Mouse (Mus musculus): Measurements from ENCODE around the gene Pced1a.

Gene Pced1a

DNA sequence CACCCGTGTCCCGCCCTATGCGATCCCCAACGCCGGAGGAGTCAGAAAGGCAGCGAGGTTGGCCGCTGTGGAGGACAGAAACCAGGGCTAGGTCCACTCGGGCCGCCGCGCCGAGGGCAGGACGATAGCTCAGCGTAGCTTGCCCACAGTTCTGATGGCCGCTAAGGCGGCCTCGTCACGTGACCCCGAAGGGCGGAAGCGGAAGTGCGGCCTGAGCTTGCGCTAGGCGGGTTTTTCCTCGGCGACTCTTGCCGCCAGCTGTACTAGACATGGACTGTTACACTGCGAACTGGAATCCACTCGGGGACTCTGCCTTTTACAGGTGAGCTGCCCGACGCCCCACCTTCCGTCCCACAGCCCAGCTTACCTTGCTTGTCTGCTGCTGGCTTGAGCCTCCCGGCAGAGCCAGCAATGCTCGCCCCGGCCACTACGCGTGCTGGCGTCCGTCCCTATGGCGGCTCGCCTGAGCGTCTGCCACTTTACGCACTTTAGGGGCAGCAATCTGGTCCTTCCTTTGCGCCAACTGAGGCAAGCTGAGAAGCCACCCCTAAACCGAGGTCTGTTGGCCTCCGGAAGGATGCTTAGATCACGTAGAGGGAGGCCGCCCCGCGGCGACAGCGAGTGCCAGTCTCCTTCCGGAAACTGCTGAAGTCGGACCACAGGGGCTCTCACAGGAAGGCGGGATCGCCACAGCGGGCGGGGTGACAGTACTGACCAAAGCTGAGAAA is at the start of gene Pced1a, which contains the start of gene Vps16:
Gene Pced1a (minus strand): TSS at position 576 of the 728 bp plus-strand sequence.
Gene Vps16 (plus strand): TSS at position 214 of the 728 bp plus-strand sequence.
- peak; percentile 96 for DNase-seq

- DNase-seq = no peak
Measured at GRCm38 (mm10) chr2:130472908-130473510, 48.5 kb upstream of the Pced1a start.

GRCm38 (mm10) chr2:130469935-130470334 is 45.4 kb upstream of the Pced1a start:
- no peak for DNase-seq

GRCm38 (mm10) chr2:130469366-130469765 is 44.9 kb upstream of the Pced1a start:
- no peak for DNase-seq

DNA sequence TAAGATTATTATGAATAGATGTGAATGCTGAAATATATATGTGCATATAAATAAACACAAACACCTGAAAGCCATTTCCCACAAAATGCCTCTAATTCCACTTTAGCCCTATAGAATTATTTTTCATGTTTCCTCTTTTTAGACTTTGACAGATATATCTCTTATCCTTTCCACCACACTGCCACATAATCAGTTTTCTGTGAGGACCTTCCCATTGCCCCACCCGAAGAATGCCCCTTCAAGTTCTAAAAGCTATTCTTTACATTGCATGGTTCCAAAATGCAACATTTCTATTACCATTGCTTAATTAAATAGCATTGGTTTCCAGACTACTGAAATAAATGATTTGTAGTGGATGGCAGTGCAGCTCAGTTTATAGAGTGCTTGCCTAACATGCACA is 41.9 kb upstream of the Pced1a start:
- no peak for DNase-seq

GRCm38 (mm10) chr2:130461287-130462071 is 37.0 kb upstream of the Pced1a start:
- no peak for DNase-seq

GRCm38 (mm10) chr2:130459576-130459975 is 35.1 kb upstream of the Pced1a start:
- DNase-seq = no peak

DNA sequence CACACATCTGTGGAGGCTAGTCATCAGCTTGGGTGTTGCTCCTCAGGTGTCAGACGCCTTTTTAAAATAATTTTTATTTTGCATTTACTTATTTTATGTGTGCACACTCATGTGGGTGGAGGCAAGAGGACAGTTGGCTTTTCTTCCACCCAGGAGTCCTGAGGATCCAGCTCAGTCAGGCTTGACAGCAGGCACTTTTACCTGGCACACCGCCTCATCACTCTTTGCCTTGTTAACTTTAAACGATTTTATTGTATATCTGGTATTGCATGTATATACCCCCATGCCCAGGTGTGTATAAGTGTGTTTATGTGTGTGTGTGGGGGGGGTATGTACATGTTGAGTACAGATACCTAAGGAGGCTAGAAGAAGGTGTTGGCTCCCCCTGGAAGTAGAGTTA is 33.4 kb upstream of the Pced1a start:
- no peak for DNase-seq

DNA sequence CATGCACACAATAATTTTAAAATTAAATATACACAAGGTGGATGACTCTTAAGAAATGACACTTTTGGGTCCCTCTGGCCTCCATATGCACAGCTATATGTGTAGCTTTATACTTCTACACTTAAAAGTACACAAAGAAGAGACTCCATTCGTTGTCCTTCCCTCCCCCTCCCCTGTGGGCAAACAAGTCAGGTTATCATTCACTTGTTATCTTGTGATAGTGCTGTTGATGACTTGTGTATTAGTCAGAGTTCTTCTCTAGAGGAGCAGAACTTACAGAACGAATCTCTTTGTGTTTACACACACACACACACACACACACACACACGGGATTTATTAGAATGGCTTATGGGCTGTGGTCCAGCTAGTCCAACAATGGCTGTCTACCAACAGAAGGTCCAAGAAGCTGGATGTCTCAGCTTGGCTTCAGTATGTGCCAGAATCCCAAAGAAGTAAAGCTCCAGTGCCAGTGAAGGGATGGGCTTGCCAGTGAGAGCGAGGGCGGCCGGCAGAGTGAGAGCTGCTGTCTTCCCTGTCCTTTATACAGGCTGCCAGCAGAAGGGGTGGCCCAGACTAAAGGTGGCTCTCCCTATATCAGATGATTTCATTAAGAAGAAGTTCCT is 30.4 kb upstream of the Pced1a start:
- DNase-seq = no peak

- no peak for DNase-seq
Measured at GRCm38 (mm10) chr2:130453421-130453820, 28.9 kb upstream of the Pced1a start.

DNA sequence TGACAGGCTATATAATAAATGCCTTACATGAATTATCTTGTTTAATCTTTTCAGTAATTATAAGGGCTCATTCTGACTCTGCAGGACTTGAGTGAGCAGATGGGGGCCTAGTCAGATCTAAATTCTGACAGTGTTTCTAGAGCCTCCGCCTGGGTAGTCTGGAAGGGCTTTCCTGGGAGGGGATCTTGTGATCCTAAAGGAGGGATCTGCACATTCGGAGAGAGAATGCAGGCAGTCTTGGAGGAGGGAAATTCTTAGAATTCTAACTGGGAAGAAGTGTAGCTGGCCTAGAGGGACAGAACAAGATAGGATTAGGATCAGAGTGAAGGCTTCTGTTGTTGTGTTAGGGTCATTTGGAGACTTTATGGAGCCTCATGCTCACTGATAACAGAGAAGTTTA is 27.8 kb upstream of the Pced1a start:
- no peak for DNase-seq

DNA sequence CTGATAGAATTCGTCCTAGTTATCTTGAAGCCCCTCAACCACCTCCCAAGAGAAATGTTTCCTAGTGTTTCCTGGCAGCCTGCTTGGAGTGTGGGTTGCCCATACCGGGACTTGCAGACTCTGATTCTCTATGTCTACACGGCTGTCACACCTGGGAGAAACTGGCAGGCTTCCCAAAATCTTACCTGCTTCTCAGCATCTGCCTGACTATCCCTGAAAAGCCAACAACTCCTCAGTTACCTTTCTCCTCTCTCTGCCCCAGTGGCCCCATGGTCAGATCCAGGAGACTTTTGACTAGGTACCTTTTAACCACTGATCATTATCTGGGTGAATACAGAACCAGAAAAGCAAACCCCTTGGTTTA is 27.2 kb upstream of the Pced1a start:
- DNase-seq = peak; percentile 26

DNA sequence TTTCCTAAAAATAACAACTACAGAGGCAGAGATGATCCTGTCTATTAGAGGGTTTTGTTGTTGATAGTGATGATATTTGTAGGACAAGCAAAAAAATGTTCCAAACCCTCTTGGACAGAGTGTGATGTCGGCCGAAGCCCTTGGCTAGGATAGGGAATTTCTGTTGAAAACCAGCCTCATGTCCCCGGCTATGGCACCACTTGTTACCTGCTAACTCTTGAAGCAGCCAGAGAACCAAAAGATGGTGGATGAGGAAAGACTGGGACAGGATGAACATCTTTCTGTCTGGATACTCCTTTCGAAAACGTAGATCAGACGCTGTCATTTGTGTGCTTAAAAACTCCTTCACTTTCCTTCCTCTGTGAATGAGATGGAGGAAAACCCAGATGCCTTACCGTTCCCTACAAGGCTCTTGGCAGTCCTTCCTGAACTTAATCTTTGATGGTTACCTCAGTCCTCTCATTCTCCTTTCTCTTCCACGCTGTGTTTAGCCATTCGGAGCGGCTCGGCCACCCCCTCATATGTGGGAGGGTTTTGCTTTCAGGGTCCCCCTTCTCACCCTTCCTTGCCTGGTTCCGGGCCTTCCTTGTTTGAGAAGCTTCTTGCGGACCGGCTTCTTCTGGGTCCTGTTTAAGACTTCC is 26.7 kb upstream of the Pced1a start:
- no peak for DNase-seq

DNA sequence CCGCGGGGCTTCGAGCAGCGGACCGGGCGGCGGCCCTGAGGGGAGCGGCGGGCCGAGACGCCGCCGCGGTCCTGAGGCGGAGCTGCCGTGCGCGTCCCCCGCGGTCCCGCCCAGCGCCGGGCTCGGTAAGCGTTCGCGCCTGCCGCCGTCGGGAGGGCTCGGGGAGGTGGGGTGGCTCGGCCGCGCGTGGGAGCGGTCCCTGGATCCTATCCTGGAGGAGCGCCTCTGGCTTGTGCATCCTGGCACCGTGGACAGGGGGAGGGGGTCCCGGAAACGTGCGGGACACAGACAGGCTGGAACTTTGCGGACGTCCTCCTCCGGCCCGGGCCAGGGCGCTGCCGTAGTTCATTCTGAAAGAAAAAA is 25.9 kb upstream of the Pced1a start:
- peak; percentile 82 for DNase-seq

GRCm38 (mm10) chr2:130449794-130450433 is 25.4 kb upstream of the Pced1a start, which contains the start of gene Ptpra:
TSS of gene Ptpra (plus strand) at chr2:130450278.
- peak; percentile 94 for DNase-seq

- DNase-seq = no peak
Measured at GRCm38 (mm10) chr2:130449021-130449793, 24.7 kb upstream of the Pced1a start.

- DNase-seq = no peak
Measured at GRCm38 (mm10) chr2:130448449-130448848, 23.9 kb upstream of the Pced1a start.

- no peak for DNase-seq
Measured at GRCm38 (mm10) chr2:130442162-130442561, 17.7 kb upstream of the Pced1a start.

DNA sequence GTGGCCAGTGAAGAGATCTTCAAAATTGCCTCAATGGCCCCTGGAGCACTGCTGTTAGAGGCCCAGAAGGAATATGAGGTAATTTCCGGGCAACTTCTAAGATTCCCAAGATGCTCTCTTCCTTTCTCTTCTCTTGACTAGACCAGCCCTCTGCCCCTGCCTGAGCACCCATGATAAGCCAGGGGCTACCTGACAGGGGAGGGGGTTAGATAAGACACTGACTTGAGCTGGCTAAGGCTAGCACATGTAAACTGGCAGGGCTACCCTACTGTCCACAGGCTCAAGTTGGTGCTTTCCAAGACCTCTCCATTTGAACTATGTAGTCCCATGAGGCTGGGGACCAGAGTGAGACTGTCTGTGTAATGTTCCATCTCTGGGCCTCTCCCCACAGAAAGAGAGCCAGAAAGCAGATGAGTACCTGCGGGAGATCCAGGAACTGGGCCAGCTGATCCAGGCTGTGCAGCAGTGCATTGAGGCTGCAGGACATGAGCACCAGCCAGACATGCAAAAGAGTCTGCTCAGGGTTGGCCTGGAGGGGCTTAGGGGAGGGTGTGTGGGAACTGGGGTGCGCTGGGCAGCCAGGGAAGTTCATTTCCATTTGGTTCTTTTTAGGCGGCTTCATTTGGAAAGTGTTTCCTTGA is 15.5 kb upstream of the Pced1a start:
- no peak for DNase-seq

- no peak for DNase-seq
Measured at GRCm38 (mm10) chr2:130438861-130439260, 14.4 kb upstream of the Pced1a start.

DNA sequence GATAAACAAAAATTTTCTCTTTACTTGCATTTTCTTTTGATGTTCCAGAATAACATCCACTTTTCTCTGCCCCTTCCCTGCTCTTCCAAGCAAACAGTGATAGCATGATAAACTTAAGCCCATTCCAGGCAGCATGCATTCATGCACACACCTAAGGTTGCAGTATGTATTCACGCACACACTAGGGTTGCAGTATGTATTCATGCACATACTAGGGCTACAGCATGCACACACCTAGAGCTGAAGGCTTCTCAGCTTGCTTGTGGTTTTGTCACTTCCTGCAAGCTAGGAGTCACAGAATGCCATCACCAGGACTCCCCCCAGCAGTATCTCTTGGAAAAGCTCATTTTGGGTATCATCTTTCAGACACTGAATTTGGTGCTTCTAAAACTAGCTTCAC is 12.3 kb upstream of the Pced1a start:
- DNase-seq = no peak

Data from kidney, postnatal 10 days (tissue).